8 mouse cellular contexts compared by ENCODE assay signal in the genomic region with DNA sequence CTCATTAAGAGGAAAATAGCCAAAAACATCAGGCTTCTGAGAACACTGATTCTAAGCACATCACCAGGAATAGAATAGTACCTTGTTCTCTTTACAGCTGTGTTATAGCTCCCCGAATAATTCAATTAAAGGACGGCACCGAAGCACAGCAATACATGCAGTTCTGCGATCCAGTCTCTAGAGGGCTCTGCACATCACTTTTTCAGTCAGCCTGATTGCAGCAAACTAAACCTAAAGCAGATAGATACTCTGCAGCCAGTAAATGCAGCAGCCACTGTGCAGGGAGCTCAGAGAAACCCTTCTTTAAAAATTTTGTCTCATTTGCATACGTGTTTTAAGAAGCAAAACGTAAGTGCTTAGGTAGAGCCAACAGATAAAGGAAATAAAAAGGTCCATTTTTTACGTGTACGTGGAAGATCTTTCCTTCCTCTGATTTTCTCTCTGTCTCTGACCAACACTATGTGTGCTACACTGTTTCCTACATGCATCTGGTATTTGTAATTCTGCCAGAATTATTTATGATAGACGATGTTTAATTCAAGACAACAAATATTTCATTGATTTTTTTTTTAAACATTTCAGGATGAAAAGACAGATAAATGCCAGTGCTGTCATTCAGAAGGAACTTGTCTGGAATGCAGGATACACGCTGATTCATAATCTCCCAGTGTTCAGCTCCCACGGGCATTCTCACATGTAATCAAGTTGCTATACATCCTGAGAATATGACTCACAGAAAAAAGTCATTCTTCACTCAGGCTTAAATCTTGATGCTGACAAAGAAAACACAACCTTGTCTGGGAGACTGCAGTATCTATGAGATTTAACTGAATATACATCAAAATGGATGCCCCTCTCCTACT.
A peak's percentile ranks its signal among the peaks of the same experiment; 100 is the strongest.
DNase-seq lines count a peak whose midpoint lies in the region; ATAC-seq and TF ChIP-seq lines count a peak whose summit lies in the region.

No protein-coding gene starts in this region.

- no peak overlapping the region for H3K27ac ChIP-seq in embryonic facial prominence, embryonic 15.5 days (replicated peaks)
- no peak overlapping the region for H3K27ac ChIP-seq in lung, postnatal 0 days (ENCODE audit: low read length)

- no peak overlapping the region for H3K9ac ChIP-seq in embryonic facial prominence, embryonic 15.5 days
- H3K9ac ChIP-seq in lung, postnatal 0 days (replicated peaks; ENCODE audit: low read depth) = no peak overlapping the region

- no peaks in the 10 kb centered on the region for H3K4me1 ChIP-seq in E14TG2a.4 (replicated peaks; ENCODE audit: low read depth, low read length)
- H3K4me1 ChIP-seq in embryonic facial prominence, embryonic 15.5 days = 0 out of 2 replicates have a peak, but pooled peaks cover 6% of the 10 kb centered on the region
- H3K4me1 ChIP-seq in lung, postnatal 0 days (ENCODE audit: insufficient read depth, low read depth, low read length) = no peaks in the 10 kb centered on the region

- H3K9me3 ChIP-seq in E14TG2a.4 (ENCODE audit: low read length) = no peaks in the 10 kb centered on the region
- no peaks in the 10 kb centered on the region for H3K9me3 ChIP-seq in embryonic facial prominence, embryonic 15.5 days (replicated peaks)
- no peaks in the 10 kb centered on the region for H3K9me3 ChIP-seq in lung, postnatal 0 days (ENCODE audit: low read length)

- peak; percentile 7 to 17 for DNase-seq in adrenal gland, postnatal 4 days (ENCODE audit: low spot score in 2 of 2)
- peak; percentile 39 to 63 for DNase-seq in heart, postnatal 14 days
- DNase-seq in layer of hippocampus, adult 11-12 months (ENCODE audit: low spot score) = peak; percentile 73
- DNase-seq in lung, postnatal 0 days (ENCODE audit: low spot score) = peak; percentile 77
- DNase-seq in right cerebral cortex, adult 2 months (ENCODE audit: low spot score in 2 of 2) = peak; percentile 75 to 82

- H3K4me3 ChIP-seq in E14TG2a.4 (replicated peaks; ENCODE audit: low read length) = no peak overlapping the region
- peak overlapping the region; percentile 16; the same call in 1 of the 2 replicates for H3K4me3 ChIP-seq in embryonic facial prominence, embryonic 15.5 days (replicated peaks)
- H3K4me3 ChIP-seq in lung, postnatal 0 days (ENCODE audit: low read depth, low read length) = no peak overlapping the region

- no peak for TF ChIP-seq EP300 in lung, postnatal 0 days (IDR thresholded peaks at IDR 0.05)

- 12% methylated on average over 11 of the region's 11 CpGs for WGBS in embryonic facial prominence, embryonic 15.5 days
- 25% methylated on average over 11 of the region's 11 CpGs for WGBS in lung, postnatal 0 days

- no peaks in the 10 kb centered on the region for H3K36me3 ChIP-seq in E14TG2a.4 (ENCODE audit: insufficient read depth, low read length)
- no peaks in the 10 kb centered on the region for H3K36me3 ChIP-seq in embryonic facial prominence, embryonic 15.5 days
- no peaks in the 10 kb centered on the region for H3K36me3 ChIP-seq in lung, postnatal 0 days (ENCODE audit: insufficient read depth, low read length)

- ATAC-seq in embryonic facial prominence, embryonic 15.5 days (ENCODE audit: insufficient number of reproducible peaks, low FRiP score, low TSS enrichment, low read depth) = no peak
- no peak for ATAC-seq in lung, postnatal 0 days
- ATAC-seq in erythroid progenitor cell, adult 5-6 weeks (replicated peaks; ENCODE audit: low FRiP score, poor library complexity, severe bottlenecking) = no peak

- H3K27me3 ChIP-seq in E14TG2a.4 (ENCODE audit: insufficient read depth, low read length) = no peaks in the 10 kb centered on the region
- no peaks in the 10 kb centered on the region for H3K27me3 ChIP-seq in embryonic facial prominence, embryonic 15.5 days
- H3K27me3 ChIP-seq in lung, postnatal 0 days (replicated peaks; ENCODE audit: insufficient read depth, low read length) = no peaks in the 10 kb centered on the region

- intact Hi-C loops in heart, postnatal 14 days (cut with DNase I) = loop anchor here (5.0 to 10.0 kb wide), 4 partner anchors 983 to 1811 kb away; no protein-coding TSS in a partner anchor

- peak; percentile 89 for TF ChIP-seq CTCF in E14TG2a.4 (conservative IDR thresholded peaks at IDR 0.05; ENCODE audit: low read length)
- peak; percentile 85 for TF ChIP-seq CTCF in lung, postnatal 0 days (IDR thresholded peaks at IDR 0.05)

- 0 out of 2 replicates have a peak overlapping the region, but pooled peaks have one; percentile 10 for H3K4me2 ChIP-seq in embryonic facial prominence, embryonic 15.5 days (replicated peaks)
- no peak overlapping the region for H3K4me2 ChIP-seq in lung, postnatal 0 days (replicated peaks; ENCODE audit: low read depth, low read length)

Comparison
In these comparisons a context has a peak if more than half of its experiments do, and no peak if none do; other contexts are left out.
1. DNase-seq: peak in every context shown above with its lines; median percentile 78 in right cerebral cortex, adult 2 months; 77 in lung, postnatal 0 days; 73 in layer of hippocampus, adult 11-12 months; 51 in heart, postnatal 14 days; 12 in adrenal gland, postnatal 4 days.